ENCODE assay signal across 21 mouse cellular contexts in the genomic region with DNA sequence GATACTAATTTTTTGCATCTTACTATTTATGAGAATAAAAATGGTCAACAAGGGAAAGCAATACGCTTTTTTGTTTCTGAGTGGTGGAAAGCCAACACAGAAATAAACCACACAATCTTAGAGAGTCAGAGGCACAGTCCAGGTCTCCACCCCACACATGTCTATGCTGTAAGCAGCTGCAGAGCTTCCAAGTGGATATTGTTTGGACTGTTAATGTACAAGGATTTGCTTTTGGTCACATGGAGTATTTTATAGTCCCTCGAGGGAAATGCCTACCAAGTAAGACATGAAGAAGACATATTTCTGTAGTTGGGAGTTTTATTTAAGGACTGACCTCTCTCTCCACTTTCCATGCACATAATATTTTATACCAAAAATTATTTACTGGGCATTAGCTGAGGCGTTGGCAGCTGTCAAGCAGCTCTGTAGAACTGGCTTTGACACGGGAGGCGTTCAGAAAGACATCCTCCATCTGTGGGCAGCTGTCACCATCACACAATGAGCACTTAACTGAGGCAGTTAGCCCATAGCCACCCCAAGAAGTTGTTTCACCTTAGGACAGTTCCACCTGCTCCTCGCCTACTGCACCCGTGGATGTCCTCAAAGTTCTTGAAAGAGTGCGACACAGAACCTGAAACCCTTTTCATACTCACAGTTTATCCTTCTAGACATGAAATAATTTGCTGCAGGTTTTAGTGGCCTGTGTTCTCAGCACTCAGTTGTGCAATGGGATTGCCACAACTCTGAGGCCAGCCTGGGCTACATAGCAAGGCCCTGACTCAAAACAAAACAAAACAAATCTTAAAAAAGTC. TPM values are rescaled to one million over a fixed set of nuclear protein-coding genes. Genes with fewer than 3 reads are reported as not detected.
A peak's percentile ranks its signal among the peaks of the same experiment; 100 is the strongest.
DNase-seq lines count a peak whose midpoint lies in the region; ATAC-seq and TF ChIP-seq lines count a peak whose summit lies in the region.
"Had no signal": no experiment of that assay in that cellular context is flagged by ENCODE, and none has a peak within 500 bp of the region (broad histone marks: within the 10 kb centered on the region; RNA-seq: fewer than 3 reads in every experiment).

No protein-coding gene starts in this region.

- ATAC-seq in granulocyte monocyte progenitor cell, adult 5-6 weeks (replicated peaks; ENCODE audit: poor library complexity, severe bottlenecking), result 0 out of 2 replicates have a peak, but pooled peaks have one; percentile 6
- peak; percentile 30; the same call in 1 of the 2 replicates for ATAC-seq in liver, embryonic 14.5 days (ENCODE audit: insufficient read depth)
- ATAC-seq: inflammation-experienced regulatory T-cells, adult 6 months had no signal

- DNase-seq in heart, embryonic 10.5 days (ENCODE audit: low spot score), result peak; percentile 14
- DNase-seq in heart, adult 9 months (ENCODE audit: low spot score in 2 of 2), result no peak
- DNase-seq in MEL (ENCODE audit: low read depth, low spot score), result no peak
- no peak for DNase-seq in liver, embryonic 14.5 days (ENCODE audit: low read depth in 3 of 3, low spot score in 3 of 3)
- no peak for DNase-seq in gastrocnemius, postnatal 10 days
- DNase-seq in cerebellum, postnatal 36 days, result no peak
- DNase-seq in left cerebral cortex, adult 11 months (ENCODE audit: low spot score), result no peak
- DNase-seq: adrenal gland, postnatal 36 days; cerebellum, adult 9-10 months; gastrocnemius, postnatal 14 days; heart, postnatal 10 days; lung, adult 2 months; thymus, postnatal 14 days had no signal

- WGBS in heart, embryonic 10.5 days, result 87% methylated on average over 8 of the region's 8 CpGs
- WGBS in liver, embryonic 14.5 days (ENCODE audit: insufficient replicate concordance), result 48% methylated on average over 8 of the region's 8 CpGs

- no peak overlapping the region for H3K27ac ChIP-seq in heart, embryonic 10.5 days
- H3K27ac ChIP-seq in MEL (ENCODE audit: control insufficient read depth, low read depth, low read length), result peak overlapping the region; percentile 68
- H3K27ac ChIP-seq in liver, embryonic 14.5 days, result peak overlapping the region; percentile 38
- H3K27ac ChIP-seq: embryonic facial prominence, embryonic 13.5 days; forebrain, embryonic 12.5 days; hindbrain, embryonic 12.5 days; midbrain, embryonic 10.5 days had no signal

- H3K79me2 ChIP-seq in MEL (ENCODE audit: control insufficient read depth, insufficient read depth, low read length, poor library complexity), result no peaks in the 10 kb centered on the region

- H3K4me3 ChIP-seq in heart, embryonic 10.5 days, result no peak overlapping the region
- H3K4me3 ChIP-seq in MEL (ENCODE audit: control insufficient read depth in 1 of 2, insufficient read depth in 1 of 2, low read depth in 2 of 2, low read length in 2 of 2), result no peak overlapping the region
- H3K4me3 ChIP-seq in liver, embryonic 14.5 days (ENCODE audit: insufficient read depth in 1 of 2, low read depth in 2 of 2, low read length in 2 of 2), result no peak overlapping the region; a peak in 1 of 4 replicates
- H3K4me3 ChIP-seq: embryonic facial prominence, embryonic 13.5 days; forebrain, embryonic 12.5 days; hindbrain, embryonic 12.5 days; midbrain, embryonic 10.5 days had no signal

- H3K36me3 ChIP-seq in heart, embryonic 10.5 days, result peaks cover 57% of the 10 kb centered on the region
- peaks cover 25 to 42% of the 10 kb centered on the region in 2 experiments for H3K36me3 ChIP-seq in MEL (ENCODE audit: control insufficient read depth in 1 of 2, insufficient read depth in 2 of 2, low read length in 2 of 2)
- peaks cover 16% of the 10 kb centered on the region for H3K36me3 ChIP-seq in liver, embryonic 14.5 days (replicated peaks; ENCODE audit: control insufficient read depth, insufficient read depth, low read depth)

- H3K9ac ChIP-seq in MEL (ENCODE audit: control insufficient read depth, low read depth, low read length, poor library complexity, severe bottlenecking), result peak overlapping the region; percentile 8
- no peak overlapping the region; the same call in 1 of the 2 replicates for H3K9ac ChIP-seq in liver, embryonic 14.5 days (replicated peaks)
- H3K9ac ChIP-seq: embryonic facial prominence, embryonic 13.5 days; forebrain, embryonic 12.5 days; hindbrain, embryonic 12.5 days had no signal

- no peaks in the 10 kb centered on the region for H3K9me3 ChIP-seq in heart, embryonic 10.5 days
- no peaks in the 10 kb centered on the region for H3K9me3 ChIP-seq in MEL (replicated peaks; ENCODE audit: insufficient read depth, low read length)
- no peaks in the 10 kb centered on the region for H3K9me3 ChIP-seq in liver, embryonic 14.5 days (ENCODE audit: control insufficient read depth, low read length)
- H3K9me3 ChIP-seq: embryonic facial prominence, embryonic 13.5 days; forebrain, embryonic 12.5 days; hindbrain, embryonic 12.5 days; midbrain, embryonic 10.5 days had no signal

- no peaks in the 10 kb centered on the region for H3K27me3 ChIP-seq in heart, embryonic 10.5 days (ENCODE audit: insufficient read depth, poor library complexity, severe bottlenecking)
- no peaks in the 10 kb centered on the region for H3K27me3 ChIP-seq in MEL (ENCODE audit: control insufficient read depth in 1 of 2, insufficient read depth in 2 of 2, low read length in 2 of 2)
- no peaks in the 10 kb centered on the region for H3K27me3 ChIP-seq in liver, embryonic 14.5 days (ENCODE audit: control insufficient read depth, insufficient read depth, low read length)
- H3K27me3 ChIP-seq: CH12.LX; embryonic facial prominence, embryonic 13.5 days; forebrain, embryonic 12.5 days; hindbrain, embryonic 12.5 days had no signal

- no peak for TF ChIP-seq CTCF in MEL (IDR thresholded peaks at IDR 0.05 in 2 of 3, conservative IDR thresholded peaks at IDR 0.05 in 1 of 3; ENCODE audit: control insufficient read depth in 1 of 3, insufficient read depth in 1 of 3, low read depth in 2 of 3, low read length in 3 of 3, poor library complexity in 1 of 3, severe bottlenecking in 1 of 3)
- TF ChIP-seq CTCF in liver, embryonic 14.5 days (IDR thresholded peaks at IDR 0.05; ENCODE audit: low read depth), result no peak

- TF ChIP-seq EP300 in MEL (IDR thresholded peaks at IDR 0.05; ENCODE audit: low read depth in 1 of 2, low read length in 2 of 2), result no peak
- TF ChIP-seq EP300 in liver, embryonic 14.5 days (IDR thresholded peaks at IDR 0.05; ENCODE audit: low read depth), result no peak

- H3K4me2 ChIP-seq in liver, embryonic 14.5 days (ENCODE audit: low read depth), result peak overlapping the region; percentile 62
- H3K4me2 ChIP-seq: embryonic facial prominence, embryonic 13.5 days; forebrain, embryonic 12.5 days; heart, embryonic 11.5 days; hindbrain, embryonic 12.5 days had no signal

- TF ChIP-seq RAD21 in MEL (IDR thresholded peaks at IDR 0.05; ENCODE audit: low read depth, low read length), result no peak

- 0 out of 4 replicates have a peak, but pooled peaks of 1 of the 2 experiments have one; percentile 10 for TF ChIP-seq POLR2A in MEL (IDR thresholded peaks at IDR 0.05; ENCODE audit: control insufficient read depth in 1 of 2, insufficient read depth in 1 of 2, low read depth in 1 of 2, low read length in 2 of 2, poor library complexity in 1 of 2)

- H3K4me1 ChIP-seq in heart, embryonic 10.5 days, result no peaks in the 10 kb centered on the region
- H3K4me1 ChIP-seq in MEL (ENCODE audit: control insufficient read depth in 1 of 2, insufficient read depth in 2 of 2, low read length in 2 of 2), result peaks cover 25 to 31% of the 10 kb centered on the region in 2 experiments
- peaks cover 24 to 29% of the 10 kb centered on the region in 2 experiments for H3K4me1 ChIP-seq in liver, embryonic 14.5 days (replicated peaks; ENCODE audit: control insufficient read depth in 2 of 2, insufficient read depth in 2 of 2, low read length in 1 of 2)

TF ChIP-seq in MEL, 35 proteins besides CTCF, POLR2A, EP300 and RAD21:
- TF ChIP-seq ZMIZ1 (IDR thresholded peaks at IDR 0.05; ENCODE audit: low read depth, low read length) (peak; percentile 13; the same call in 1 of the 2 replicates), ETS1 (IDR thresholded peaks at IDR 0.05; ENCODE audit: low read depth, low read length) (no peak), TCF12 (IDR thresholded peaks at IDR 0.05; ENCODE audit: low read depth, low read length) (0 out of 2 replicates have a peak, but pooled peaks have one; percentile 19)

RNA-seq across cellular contexts. Expression of a gene that starts 26.1 kb away (rescaled TPM):
- 121 and 143 TPM in 2 replicates for polyA plus RNA-seq in heart, embryonic 10.5 days (2016; fragmentation: Nextera tagmentation; extraction: Ambion mirVana)
- 40.1 and 43.5 TPM in 2 replicates for total RNA-seq in MEL (2012; rRNA removed)
- polyA plus RNA-seq in MEL (2012; ENCODE audit: insufficient read depth in 1 of 2, insufficient read length in 2 of 2, low read depth in 1 of 2, low replicate concordance in 2 of 2, missing spikeins in 1 of 2), result 10 to 100 TPM in 1 of 2 experiments, not detected in 1; 88.8 TPM
- 77.3 and 83.0 TPM in 2 replicates for total RNA-seq in granulocyte monocyte progenitor cell, adult 5-6 weeks (2014; fragmentation: Nextera tagmentation)
- total RNA-seq in granulocyte monocyte progenitor cell, adult 5-6 weeks (2017), result 114 and 119 TPM in 2 replicates
- polyA plus RNA-seq in liver, embryonic 14.5 days (2012; rRNA removed), result 17.7 and 23.3 TPM in 2 replicates
- polyA plus RNA-seq in liver, embryonic 14.5 days (2014; fragmentation: Nextera tagmentation; extraction: Ambion mirVana), result 45.2 and 52.5 TPM in 2 replicates
- total RNA-seq in gastrocnemius, postnatal 10 days (2021), result 10 to 100 TPM; 33.9 to 37.0 TPM

RNA-seq across cellular contexts. Expression of a gene that starts 46.9 kb away (rescaled TPM):
- polyA plus RNA-seq in heart, embryonic 10.5 days (2016; fragmentation: Nextera tagmentation; extraction: Ambion mirVana), result 23.6 and 24.2 TPM in 2 replicates
- 29.6 TPM in 2 replicates for total RNA-seq in MEL (2012; rRNA removed)
- polyA plus RNA-seq in MEL (2012; ENCODE audit: insufficient read depth in 1 of 2, insufficient read length in 2 of 2, low read depth in 1 of 2, low replicate concordance in 2 of 2, missing spikeins in 1 of 2), result 10 to 100 TPM in 1 of 2 experiments, not detected in 1; 33.0 TPM
- 25.5 and 30.8 TPM in 2 replicates for total RNA-seq in granulocyte monocyte progenitor cell, adult 5-6 weeks (2014; fragmentation: Nextera tagmentation)
- 39.1 and 40.0 TPM in 2 replicates for total RNA-seq in granulocyte monocyte progenitor cell, adult 5-6 weeks (2017)
- 7.0 and 9.4 TPM in 2 replicates for polyA plus RNA-seq in liver, embryonic 14.5 days (2012; rRNA removed)
- polyA plus RNA-seq in liver, embryonic 14.5 days (2014; fragmentation: Nextera tagmentation; extraction: Ambion mirVana), result 13.1 and 14.1 TPM in 2 replicates
- 10 to 100 TPM; 18.1 to 19.6 TPM for total RNA-seq in gastrocnemius, postnatal 10 days (2021)
